Mouse (Mus musculus) left cerebral cortex, adult 11 months (tissue): ENCODE measurements around the gene Utrn.
"Not testable (repeated sequence)": the region's sequence is repeated elsewhere in the genome, so short reads cannot be mapped to it uniquely, and the experiment has no call there.

Experiments used
- DNase-seq: peaks from one replicate; pipeline ENCODE4 v3.0.0; 2022; ENCODE audit warnings: low spot score

Utrn gene

DNA sequence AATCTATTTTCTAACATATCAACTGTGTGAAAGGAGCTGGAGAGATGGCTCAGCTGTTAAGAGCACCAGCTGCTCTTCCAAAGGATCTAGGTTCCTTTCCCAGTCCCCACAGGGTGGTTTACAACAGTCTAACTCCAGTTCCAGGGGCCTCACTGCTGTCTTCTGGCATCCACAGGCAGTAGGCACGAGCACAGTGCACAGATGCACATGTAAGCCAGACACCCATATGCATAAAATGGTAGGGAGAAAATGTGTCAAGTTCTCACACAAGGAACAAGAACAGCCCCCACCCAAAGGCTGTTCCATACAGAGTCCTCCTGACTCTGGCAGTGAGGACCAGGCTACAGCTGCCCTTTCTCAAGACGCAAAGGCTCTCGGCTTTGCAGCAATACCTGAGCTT lies 185.1 kb downstream of the Utrn start:
- DNase-seq: no peak

DNA sequence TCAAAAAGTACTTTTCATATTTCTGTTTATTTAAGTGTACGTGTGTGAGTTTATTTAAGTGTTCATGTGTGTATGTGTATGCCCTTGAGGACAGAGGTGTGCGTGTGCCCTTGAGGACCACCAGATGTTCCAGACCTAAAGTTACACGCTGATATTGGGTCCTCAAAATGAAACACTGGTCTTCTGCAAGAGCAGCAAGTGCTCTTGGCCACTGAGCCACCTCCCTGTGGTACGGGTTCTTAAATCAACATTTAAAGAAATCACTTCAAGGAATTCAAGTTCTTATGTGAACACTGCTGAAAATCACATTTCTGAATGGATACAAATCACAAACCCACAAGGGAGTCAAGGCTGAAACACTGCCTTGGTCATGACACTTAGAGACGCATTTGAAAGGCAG lies 195.9 kb downstream of the Utrn start:
- no peak for DNase-seq

DNA sequence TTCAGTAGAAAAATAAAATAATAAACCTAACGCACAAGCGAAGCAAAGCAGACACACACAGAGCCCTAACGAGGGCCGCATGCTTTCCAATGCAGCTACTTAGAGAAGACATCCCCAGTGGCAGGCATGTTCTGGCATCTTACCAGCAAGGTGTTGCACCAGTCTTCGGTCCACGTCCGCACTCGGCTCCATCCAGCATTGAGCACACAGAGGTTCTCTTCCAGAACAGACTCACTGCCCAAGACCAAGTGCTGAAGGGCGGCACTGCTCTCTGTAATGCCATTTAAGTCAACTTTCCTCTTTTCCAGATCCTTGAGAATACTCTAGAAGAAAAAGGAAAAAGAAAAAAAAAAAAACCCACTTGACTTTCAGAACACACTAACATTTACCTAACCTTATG lies 197.6 kb downstream of the Utrn start:
- no peak for DNase-seq

DNA sequence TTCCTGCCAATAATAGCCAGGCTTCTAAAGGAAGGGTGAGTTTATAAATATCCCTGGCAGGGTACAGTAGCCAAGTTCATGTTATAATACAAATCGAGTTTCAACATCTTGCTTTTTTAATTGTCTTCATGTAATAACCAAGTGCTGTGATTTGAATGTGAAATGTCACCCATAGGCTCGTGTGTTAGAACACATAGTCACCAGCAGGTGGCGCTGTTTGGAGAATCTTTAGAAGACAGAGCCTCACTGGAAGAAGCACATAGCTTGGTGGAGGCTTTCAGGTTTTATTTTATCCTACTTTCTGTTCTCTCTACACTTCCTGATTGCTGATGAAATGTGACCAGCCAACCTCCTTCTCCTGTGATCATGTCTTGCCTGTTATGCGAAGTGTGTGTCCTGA lies 207.1 kb downstream of the Utrn start:
- no peak for DNase-seq

DNA sequence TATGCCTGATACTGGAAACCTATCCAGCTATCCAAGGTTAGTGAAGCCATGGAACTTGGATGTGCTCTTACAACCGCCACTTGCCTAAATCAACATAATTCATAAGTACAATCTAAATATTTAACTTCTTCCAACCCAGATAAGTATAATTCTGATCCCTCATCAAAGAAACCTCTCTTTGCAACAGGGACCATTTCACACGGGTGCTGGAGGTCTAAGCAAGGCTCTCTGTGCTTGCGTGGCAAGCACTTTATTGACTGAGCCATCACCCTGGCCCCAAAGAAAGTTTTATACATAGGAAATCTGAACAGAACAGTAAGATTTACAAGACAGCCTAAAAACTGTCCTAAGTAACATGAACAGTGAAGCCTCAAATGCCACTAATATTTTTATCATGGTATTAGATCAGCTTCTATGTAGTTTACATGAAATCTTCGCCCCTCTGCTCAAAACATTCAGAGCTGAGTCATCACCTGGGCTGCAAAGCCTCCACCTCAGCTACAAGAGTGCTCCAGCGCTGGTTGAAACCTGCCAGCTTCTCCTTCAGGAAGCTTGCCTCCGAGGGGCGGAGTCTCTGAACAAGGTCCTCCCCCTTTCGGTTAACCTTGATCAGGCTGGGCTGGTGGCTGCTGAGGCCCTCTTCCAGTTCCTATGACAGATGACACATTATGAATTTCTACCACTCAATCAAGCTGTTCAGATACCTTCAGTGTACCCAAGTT lies 211.0 kb downstream of the Utrn start:
- no peak for DNase-seq

DNA sequence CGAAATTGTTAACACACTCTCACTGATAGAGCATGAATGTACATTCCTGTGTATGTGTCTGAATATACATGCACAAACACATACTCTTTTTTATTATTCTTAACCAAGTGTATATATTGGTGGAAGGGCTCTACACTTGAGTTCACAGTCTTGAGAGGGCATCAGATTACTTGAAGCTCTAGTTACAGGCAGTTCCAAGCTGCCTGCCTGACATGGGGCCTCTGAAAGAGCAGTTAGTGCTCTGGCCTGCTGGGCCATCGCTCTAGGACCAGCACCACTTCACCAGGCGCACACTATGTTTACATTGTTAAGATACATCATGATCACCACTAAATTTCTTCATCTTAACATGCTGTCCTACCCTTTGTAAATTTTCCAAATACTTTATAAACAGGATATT lies 216.2 kb downstream of the Utrn start:
- no peak for DNase-seq

DNA sequence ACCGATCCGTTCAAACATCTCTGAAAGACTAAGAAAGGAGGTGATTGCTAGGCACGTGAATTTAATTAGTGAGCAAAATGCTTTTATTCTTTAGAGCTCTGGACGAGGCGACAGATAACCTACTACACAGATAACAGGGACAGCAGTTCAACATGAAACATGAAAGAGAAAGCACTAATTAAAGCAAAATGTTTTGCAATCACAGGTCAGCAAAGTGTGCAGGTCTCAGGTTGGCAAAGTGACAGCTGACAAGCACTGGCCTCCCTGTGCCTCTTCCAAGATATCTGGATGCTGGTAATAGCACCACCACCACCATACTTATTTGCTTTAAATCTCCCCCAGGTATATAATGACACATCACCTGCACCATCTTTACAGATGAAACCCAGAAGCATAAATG lies 223.0 kb downstream of the Utrn start:
- no peak for DNase-seq

DNA sequence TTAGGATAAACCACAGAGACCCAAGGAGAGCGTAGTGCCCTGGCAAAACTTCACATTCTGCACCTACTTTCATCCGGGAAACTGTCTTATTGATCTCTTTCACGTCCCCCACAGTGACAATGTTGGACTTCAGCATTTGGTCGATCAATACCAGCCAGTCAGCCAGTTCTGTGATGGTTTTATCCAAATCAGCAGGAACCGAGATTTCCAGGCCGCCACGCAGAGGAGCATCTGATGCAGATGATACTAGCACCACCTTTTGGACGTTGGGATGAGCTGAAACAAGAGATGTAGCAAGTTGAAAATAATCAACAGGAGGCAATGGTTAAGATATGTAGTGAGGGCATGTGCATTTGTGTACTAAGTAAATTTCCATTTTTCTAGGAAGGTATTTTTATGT lies 225.8 kb downstream of the Utrn start:
- DNase-seq: no peak

DNA sequence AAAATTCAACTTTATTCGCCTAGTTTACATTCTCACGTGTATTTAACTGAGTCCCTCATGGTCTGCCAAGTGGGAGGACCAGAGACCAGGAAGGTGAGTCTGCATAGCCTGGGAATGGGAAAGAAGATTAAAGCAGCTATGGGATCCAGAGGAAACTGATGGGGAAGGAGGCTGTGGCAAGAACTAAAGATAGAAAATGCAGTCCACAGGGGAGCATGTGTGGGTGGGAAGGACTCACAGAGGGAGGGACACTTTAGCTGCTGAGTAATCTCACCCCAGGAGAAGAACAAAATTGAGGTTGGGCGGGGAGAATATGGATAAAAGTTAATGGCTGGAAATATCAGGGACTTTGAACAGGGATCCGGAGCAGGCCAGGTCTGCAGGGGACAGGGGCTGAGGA lies 229.5 kb downstream of the Utrn start:
- no peak for DNase-seq

DNA sequence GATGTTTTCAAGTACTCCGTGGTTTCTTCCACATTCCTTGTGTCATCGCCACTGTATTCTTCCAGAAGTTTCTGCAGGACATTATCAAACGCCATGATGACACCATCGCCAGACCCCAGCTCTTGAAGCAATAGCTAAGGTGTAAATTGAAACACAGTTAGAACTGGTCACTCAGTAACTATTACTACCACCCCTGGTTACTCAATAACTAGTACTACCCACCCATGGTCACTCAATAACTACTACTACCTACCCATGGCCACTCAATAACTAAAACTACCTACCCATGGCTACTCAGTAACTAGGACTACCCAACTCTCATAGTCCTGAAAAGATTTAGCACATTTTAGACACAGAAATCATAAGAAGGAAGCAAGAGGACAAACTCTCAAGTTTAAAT lies 235.2 kb downstream of the Utrn start:
- DNase-seq: no peak

DNA sequence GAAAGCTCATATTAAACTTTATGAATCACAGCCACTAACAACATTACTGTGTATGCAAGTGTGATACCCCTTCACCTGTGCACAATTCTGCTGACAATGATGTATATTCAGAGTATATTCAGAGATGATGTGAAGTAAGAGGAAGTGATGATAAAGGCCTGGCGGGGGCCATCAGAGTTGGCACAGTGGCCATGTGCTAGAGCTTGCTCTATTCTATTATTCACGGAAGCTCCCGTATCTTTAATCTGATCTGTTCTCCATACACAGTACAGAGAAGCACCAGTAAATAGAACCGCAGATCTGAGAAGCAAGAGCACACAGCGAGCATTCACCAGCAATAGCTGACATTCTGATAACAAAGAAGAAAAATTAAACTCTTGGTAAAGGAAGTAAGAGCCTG lies 238.2 kb downstream of the Utrn start:
- DNase-seq: no peak

DNA sequence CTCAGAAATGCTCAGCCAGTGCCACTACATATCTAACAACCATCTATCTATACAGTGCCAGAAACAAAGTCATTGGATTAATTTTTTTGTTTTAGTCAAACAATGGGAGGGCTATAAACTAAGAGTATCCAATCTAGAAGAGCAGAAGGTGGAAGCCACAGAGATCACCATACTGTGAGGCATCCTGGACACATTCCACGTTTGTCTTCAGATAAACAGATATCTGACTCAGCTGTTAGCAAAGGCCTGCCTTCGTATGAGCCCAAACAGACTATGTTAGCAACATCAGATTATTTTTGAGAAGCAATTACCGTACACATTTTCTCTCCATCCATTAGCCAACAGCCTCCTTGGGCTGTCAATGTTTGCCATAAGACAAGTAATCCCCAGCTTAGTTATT lies 250.8 kb downstream of the Utrn start:
- DNase-seq: no peak

DNA sequence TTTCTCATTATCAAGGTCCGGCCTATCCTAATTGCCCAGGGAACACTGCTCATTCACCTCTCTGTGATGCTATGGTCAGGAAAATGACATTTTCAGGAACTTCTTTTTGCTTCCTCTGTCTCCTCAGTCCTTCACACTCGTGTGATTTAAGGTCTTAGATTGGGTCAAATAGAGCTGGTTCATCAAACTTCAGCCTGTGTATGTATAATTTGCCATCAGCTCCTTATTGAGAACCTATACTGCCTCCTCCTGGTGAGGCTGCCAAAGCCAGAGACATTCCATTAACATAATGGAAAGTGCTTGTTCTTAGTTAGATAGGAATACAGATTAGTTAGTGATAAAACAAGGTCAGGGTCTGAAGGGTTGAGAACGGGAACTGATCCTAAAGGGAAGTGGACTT lies 253.4 kb downstream of the Utrn start:
- DNase-seq: no peak

DNA sequence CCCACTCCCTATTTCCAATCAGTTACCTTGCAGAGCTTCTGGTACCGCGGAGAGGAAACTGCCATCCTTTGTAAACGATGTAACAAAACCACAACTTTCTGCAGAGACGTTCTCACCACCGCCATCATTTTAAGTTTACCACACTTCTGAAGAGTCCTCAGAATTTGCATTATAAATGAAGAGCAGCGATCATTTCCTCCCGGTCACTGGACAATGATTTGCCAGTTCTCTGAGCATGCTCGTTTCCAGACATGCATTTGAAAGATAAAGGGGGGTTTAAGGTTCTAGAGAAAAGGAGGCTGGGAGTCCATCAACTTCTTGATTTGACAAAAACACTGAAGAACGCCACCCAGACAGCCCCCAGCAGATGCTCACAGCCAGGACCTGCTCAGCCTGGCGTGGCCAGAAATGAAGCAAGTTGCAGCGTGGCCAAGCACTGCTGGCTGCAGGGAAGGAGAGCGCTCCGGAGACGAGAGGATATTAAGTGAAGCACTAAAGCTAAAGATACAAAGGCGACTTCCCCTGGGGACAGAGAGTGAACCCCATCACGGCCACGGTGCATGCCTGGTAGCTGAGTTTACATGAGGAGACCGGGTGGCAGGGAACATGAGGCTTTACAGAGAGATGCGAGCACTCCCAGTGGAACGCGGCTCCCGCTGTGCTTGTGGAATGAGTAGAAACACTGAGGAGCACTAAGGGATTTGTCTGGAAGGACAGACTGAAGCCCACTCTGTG lies 254.5 kb downstream of the Utrn start:
- peak; percentile 31 for DNase-seq

DNA sequence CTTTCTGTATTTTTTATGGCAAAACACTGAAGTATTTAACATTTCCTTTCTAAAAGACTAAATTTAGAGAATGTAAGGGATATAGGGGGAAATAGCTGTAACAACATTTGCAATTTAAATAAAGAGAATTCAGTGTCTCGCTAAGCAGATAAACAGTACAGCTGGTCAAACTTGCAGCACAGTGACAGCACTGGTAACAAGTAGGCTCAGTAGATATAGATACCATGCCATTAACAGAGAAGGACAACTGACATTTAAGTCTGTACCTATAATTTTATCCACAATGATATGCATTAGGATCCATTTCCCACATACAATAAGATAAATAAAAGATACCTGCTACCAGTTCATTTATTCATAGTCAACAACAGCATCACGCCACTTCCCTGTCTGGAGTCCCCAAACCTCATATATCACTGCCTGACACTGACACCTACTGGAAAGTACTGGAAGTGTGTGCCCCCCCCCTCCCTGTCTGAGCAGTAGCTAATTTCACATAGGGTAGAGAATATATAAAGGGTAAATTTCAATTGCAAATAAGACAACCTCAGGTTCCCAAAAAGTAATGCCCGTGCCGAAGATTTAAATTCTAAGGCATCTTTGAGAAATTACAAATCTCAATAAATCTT lies 256.8 kb downstream of the Utrn start:
- DNase-seq: peak; percentile 42

DNA sequence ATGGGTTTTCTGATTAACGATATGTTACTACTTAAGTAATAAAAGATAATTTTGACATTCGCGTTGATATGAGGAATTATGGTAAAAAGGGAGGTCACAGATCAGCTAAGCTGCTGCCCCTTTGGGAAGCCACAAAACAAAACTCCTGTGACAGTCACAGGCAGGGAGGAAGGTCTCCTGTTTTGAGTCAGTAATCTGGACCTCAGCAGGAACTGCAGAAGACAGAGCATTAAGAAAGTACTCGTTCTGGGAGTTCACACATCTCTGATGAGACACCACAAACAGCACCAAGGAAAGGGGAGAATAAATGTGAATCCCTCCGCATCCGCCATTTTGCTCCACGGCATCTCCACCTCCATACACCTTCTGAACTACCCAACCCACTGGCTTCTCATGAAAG lies 259.3 kb downstream of the Utrn start:
- no peak for DNase-seq

DNA sequence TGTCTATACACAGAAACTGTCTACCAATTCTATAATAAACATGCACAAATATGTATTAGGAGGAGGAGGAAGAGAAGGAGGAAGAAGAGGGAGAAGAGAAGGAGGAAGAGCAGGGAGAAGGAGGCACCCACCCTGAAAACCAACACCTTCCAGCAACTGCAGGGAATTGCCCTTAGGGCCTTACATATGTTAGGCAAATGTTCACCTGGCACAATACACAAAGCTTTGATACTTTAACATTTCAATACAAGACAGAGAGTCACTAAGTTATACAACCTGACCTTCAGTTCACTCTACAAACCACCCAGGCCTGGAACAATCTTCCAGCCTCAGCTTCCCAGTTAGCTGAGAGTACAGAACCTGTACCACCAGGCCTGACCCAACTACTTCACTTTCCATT lies 260.5 kb downstream of the Utrn start:
- DNase-seq: no peak

DNA sequence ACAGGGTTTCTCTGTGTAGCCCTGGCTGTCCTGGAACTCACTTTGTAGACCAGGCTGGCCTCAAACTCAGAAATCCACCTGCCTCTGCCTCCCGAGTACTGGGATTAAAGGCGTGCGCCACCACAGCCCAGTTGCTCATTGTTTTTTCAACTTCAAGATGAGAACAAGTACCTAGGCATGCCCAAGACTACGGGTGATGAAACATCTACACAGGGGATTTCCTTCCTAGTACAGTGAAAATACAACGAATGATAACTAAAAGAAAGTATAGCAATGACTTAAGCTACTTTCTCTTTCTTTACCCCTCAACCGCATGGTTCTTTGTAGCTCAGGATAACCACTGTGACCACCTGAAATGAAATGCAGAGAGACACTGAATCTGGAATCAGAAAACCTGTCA lies 262.0 kb downstream of the Utrn start:
- not testable (repeated sequence) for DNase-seq

DNA sequence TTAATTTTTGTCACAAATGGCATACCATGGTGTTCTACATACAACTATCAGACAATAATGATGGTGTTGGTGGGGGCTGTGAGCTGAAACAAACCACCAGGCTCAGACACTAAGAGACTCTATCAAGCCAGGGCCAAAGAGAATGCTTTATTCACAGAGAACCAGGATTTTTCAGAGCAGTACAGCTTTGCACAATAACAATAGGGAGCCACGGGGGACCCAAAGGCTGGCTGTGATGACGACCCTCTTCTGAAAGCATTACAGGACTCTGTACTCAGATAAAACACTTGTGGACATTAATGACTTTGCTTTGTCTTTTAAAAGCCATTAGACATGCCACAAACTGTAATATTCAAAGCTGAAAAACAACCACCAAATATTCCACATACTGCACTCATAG lies 273.8 kb downstream of the Utrn start:
- no peak for DNase-seq

DNA sequence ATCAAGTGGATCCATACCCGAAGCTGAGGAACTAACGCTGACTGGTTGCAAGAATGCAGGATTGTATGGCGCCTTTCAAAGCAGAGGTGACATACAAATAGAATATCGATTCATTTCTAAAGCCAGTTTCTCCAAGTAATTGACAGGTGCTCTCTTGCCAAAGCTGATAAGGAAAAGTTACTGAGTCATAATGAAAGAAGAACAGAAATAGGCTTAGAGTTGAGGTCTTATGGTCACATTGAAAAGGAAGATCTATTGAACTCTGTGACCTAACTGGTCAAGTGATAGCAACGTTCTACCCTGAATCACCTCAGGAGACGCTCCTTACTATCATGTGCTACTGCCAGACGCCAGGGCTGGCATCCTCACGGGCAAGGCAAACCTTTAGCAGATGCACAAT lies 274.2 kb downstream of the Utrn start:
- DNase-seq: no peak

DNA sequence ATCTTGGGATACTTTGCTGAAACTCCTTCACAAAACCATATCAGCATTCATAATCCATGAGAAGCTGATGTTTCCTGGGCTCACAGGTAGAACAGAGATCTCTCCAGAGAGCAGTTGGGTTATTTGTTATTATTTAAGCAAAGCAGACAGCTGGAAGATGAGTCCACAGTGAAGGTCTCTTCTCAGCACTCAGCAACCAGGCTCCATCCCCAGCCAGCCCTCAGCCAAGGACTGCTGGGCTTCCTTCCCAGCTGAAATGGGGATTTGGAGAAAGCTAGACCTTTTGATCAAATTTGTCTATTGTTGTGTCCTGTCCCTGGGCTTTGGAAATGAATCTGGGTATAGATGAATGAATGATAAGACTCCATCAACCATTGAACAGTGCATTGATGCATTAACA lies 276.1 kb downstream of the Utrn start:
- DNase-seq: no peak

DNA sequence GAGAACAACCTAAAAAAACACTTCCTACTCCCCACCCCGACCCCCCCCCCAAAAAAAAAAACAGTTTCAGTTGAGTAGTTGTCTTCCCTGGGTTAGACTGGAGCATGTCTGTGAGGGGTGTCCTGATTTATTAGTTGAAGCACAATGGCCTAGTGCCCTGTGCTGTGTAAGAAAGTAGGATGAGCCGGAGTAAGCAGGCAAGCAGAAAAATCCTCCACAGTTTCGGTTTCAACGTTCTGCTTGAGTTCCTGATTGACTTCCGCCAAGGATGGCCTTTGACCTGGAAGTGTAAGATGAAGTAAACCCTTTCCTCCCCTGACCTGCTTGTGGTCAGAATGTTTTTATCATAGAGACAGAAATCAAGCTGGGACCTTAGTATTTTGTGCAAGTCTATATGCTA lies 277.2 kb downstream of the Utrn start:
- DNase-seq: no peak

DNA sequence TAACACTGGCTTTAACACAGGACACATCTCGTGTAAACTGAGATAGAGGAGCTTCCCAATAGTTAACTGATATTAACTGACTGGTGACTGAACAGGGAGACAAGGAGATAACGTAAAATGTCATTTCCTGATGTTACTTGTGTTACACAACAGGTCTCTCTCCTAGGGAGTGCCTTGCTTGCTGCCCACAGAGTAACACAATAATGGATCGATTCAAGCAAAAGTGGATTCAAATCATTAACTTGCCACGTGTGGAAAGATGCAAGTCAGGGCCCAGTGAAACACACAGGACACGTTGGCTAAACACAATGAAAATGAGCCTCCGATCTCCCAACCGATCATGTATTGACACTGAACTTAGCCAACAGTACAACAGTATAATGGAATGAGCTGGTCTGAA lies 281.1 kb downstream of the Utrn start:
- DNase-seq: no peak

DNA sequence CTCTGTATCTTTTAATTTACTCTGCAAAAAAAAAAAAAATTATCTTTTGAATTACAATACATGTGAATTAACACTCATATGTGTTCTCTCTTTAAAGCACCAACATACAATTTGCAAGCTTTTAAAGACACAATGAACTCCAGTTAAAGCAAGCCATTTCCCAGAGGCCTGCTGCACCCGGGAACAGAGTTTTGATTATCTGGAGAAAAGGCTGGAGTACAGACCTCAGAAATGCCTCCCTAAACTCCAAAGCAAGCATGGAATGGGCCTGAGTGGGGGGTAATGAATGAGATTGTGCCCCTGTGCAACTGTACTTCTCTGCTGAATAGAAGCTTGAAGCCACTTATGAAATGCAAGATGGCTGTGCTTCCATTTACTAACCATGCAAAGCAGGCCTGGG lies 281.8 kb downstream of the Utrn start:
- no peak for DNase-seq
